Mouse (Mus musculus): ENCODE measurements at regions not wholly inside any gene's neighbourhood (a gene's known extent, or its start where the extent isn't known, plus 50 kb on each side); places are given as distances from the start of the nearest gene placed in this dataset.

DNA sequence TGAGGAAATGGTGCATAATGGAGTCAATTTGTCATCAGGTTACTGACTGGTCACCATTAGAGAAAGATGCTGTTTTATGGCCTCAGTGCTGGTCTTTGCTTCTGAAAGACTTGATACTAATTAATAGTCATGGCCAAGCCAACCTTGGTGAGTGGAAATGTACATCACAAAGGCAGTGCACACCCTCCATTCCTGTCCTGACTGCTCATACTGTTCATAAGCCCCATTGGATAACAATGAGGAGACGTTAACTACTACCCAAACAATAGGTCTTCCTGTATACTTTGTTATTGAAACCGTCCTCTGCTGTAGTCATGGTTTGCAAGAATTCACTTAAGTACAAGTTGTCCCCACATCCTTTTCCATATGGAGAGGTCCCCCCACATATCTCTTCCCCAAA is 605.8 kb upstream of the Slc35b3 start:
- DNase-seq: no peak

DNA sequence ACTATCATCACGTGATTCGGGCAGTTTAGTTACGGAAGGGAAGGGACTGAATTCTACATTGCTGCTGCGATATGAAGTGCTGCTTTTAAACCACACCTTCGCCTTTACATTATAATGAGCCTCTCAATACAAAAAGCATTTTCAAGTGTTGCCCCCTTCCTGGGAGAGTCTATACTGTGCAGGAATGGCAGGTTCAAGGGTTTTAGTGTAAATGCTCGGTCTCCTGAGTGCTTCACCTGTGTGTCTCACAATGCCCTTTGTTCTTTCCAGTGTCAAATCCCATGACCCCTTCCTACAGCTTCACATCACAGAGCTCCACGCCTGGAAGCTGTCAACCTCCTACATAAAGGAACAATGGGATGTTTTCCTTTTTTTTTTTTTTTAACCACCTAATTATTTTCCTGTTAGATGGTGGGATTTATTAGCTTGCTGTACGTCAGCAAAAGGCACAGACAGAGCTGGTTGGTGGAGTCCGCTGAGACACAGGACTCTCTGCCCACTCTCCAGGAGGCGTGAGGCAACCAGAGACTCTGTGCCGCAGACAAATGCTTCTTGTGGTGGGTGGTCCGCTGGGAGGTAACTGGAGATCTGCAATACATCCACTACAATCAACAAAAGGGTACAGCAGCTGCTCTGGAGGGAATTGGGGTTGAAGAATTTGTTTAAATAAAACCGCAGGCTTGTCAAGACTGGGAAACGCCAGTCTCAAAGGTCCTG is 577.2 kb upstream of the Slc35b3 start:
- no peak for DNase-seq

DNA sequence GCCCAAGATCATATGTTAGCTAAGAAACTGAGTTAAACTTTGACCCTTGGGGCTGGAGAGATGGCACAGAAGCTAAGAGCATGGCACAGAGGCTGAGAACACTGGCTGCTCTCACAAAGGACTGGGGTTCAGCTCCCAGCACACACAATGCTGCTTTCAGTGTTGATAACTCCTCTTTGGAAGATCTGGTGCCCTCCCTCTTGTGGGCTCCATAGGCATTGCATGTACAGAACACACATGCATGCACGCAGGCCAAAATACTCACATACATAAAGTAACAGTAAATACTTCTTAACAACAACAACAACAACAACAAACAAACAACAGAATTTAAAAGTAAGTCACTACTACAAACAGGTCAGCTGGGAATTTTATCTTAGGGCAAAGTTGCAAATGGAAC is 565.8 kb upstream of the Slc35b3 start:
- peak; percentile 5 for DNase-seq

DNA sequence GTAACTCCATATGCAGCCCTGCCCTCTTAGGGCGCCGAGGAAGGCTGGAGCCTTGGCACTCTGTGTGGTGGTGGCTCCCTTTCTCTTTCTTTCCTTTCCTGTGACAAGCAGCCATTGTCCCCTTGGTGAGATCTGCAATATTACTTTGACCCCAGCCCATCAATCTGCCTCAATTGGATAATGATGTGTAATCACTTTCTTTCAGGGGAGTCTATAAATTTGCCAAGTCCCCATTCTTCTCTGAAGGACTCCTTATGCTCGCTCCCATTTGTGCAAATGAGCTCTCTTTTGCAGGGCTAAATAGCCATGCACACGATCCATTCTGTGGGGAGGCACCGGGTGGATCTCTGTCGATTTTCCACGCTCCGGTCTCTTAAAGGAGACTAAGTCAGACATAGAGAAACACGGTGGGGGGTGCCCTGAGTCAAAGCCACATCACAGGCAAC is 563.2 kb upstream of the Slc35b3 start:
- DNase-seq: no peak

DNA sequence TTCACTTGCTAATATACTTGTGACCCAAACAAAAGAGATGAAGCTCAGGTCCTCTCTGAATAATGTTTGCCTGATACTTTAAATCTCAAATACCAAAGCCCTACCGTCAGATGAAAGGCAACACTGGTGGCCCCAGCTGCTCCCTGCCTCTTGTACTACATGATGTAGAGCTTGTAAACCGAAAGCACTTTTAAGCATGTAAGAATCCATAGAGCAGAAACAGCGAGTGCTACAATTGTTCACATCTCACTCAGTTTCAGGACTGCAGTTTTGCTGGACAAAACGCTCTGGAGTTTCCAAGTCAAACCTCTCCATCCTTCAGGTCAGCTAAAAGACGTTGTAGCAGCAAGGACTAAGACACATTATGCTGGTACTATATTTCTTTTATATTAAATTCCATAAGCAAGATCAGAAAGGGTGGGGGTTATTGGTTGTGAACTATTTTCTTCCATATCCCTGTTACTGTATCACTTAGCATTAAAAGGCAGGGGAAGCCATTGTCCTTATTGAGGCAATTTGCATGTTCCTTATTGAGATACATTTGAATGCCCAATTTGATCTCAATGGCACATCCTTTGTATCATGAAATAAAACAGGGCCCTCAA is 562.7 kb upstream of the Slc35b3 start:
- no peak for DNase-seq

DNA sequence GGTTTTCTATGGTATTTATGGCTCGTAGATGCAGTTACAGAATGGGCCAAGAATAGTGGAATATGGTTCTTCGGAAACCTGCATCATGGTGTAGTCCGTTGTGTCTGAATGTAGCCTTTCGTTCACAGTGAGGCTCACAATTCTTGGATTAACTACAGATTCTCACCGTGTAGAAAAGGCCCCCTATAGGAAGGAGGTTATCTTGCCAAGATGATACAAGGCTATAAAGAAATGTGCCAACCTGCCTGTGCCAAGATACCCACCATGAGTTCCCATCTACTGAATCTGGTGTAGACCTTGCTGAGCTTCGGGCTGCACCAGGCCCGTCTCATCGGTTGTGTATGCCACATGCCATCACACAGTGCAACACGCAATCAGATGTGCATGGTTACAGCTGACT is 560.2 kb upstream of the Slc35b3 start:
- no peak for DNase-seq

DNA sequence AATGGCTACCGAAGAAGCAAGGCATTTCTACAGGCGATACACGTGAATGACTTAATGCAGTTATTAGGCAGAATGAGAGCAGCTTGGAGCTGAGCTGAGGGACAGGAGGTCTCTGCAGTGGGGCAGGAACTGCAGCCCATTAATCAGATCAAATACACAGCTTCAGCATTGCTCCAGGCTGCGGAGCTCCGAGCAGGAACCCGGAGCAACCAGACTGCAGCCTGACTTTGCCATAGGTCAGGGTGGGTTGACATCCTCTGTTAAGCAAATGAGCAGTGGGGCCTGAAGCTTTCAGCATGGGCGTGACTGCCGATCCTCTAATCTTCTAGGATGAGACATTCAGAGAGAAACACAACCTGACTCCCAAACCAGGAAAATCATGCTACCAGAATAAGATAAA is 555.4 kb upstream of the Slc35b3 start:
- no peak for DNase-seq

DNA sequence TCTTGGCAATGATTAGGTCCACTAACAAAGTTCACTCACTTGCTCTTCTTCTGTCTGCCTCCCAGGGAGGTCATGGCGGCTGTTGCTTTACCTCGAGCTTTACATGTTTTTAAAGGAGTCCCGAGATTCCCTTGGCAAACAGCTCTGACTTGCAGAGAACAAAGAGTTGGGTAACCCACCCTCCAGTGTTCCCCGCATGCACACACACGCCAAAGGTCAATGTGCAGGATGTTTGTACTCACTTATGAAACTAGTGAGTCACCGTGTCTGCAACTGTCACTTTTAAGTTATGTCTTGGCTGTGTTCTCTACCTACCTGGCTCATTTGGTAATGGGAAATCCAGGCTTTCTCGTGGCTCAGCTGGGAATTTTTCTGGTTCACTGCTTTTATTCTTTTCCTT is 529.1 kb upstream of the Slc35b3 start:
- no peak for DNase-seq

DNA sequence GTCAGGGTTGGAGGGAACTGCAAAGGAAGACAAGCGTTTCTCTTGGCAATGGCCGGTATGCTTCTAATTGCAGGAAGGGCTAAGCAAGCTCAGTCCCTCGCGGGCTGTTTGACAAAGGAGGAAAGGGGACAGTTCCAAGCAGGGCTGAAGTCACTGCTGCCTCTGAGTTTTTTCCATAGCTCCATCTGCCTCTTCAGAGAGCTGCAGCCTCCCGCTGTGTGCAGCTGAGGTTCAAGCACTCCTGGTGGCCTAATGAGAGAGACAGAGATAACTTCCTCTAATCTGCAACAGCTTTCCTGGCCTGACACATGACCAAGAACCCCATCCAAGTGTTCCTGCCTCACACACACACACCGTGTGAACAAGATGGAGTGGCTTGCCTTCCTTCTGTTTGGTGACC is 511.9 kb upstream of the Slc35b3 start:
- no peak for DNase-seq

DNA sequence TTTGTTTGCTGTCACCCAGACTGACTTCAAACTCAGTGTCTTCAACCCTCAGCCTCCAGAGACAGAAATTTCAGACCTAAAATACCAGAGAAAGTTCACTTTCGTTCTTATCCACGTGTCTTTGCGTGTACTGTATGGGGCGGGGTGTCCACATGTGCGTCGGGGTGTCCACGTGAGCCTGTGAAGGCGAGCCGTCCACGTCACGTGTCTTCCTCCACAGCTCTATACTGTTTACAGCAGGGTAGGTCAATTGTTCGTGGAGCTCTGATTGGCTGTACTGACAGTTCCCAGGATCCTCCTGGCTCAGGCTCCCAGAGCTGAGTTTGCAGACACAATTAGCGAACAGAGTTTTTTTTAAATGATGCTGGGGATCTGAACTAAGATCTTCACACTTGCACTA is 481.1 kb upstream of the Slc35b3 start:
- DNase-seq: no peak

DNA sequence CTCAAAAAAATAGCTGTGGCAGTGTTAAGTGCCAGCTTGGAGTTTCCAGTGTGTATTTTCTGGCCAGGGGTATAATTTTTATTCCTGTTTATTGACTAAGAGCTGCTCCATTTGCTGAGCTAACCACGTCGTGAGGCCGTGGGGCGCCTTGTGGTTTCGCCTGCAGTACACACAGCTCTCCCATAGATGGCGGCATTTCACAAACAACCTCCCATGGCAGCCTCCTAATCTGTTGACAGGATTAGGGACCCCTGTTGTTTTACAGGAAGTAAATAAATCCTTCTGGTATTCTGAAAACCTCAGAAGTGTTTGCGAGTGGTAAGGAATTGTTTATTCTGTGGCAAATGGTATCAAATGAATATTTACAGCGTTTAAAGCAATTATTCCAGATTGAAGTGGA is 480.2 kb upstream of the Slc35b3 start:
- peak; percentile 61 for DNase-seq

DNA sequence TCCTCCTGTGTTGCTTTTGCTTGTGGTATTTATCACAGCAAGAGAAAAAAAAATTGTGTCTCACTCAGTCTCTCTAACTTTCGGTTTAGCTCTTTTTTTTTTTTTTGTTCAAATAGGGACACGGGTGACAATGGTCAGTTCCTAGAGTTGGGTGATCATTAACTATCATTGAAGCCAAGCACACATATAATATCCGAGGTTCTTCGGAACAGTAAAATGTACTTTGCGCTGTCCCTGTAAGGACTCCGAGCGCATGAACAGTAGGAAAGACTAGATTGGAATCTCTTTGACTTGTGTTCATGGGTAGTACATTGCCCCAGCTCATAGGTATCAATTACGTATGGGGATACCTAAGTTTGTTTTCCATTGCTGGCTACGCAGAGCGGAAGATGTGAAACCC is 479.7 kb upstream of the Slc35b3 start:
- DNase-seq: peak; percentile 20

DNA sequence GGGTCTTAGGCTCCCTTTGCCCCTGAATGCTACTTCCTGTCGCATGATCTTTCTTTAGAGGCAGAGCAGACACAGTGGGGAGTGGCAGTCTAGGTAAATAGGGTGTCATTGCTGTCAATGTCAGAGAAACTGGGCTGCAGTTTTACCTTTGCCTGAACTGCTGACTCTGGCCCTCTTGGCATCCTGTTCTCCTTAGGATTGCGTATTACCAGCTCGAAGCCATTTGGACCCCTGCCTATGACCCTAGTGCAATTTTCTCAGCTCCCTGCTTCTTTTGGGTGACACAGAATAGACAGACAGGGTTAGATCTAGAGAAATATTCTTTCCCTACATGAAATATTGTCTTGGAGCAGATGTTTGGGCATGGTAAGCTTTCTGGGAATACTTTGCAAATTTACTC is 467.3 kb upstream of the Slc35b3 start:
- no peak for DNase-seq

DNA sequence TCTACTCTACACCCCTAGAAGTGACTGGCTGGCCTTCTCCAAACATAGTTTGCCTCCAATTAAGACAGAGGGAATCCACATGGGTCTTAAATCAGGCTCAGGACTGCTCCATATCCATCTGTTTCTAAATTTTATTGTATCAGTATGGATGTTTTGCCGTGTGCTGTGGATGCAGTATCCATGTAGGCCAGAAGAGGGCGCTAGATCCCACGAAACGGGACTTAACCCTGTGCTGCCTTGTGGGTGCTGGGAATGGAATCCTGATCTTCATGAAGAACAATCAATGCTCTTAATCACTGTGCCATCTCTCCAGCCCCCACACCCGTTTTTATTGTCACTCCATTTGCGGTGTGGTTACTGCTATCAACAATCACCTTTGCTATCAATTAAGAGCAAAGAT is 465.3 kb upstream of the Slc35b3 start:
- DNase-seq: no peak

DNA sequence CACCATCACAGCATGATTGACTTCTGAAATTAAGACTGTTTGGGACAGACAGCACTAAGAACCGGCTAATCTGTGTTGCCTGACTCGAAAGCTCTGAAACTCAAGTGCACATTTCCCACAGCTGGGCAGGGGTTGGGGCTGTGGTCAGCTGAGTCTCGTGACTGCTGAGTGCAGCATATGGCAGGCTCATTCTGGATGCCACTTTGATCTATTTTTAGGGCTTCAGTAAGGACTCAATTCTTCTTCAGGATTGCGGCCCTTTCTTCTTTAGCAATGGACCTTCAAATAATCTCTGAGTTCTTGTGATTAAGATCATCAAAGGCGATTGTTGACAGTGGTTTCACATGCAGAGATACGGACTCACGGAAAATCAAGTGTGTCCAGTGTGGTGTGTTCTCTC is 457.5 kb upstream of the Slc35b3 start:
- no peak for DNase-seq

DNA sequence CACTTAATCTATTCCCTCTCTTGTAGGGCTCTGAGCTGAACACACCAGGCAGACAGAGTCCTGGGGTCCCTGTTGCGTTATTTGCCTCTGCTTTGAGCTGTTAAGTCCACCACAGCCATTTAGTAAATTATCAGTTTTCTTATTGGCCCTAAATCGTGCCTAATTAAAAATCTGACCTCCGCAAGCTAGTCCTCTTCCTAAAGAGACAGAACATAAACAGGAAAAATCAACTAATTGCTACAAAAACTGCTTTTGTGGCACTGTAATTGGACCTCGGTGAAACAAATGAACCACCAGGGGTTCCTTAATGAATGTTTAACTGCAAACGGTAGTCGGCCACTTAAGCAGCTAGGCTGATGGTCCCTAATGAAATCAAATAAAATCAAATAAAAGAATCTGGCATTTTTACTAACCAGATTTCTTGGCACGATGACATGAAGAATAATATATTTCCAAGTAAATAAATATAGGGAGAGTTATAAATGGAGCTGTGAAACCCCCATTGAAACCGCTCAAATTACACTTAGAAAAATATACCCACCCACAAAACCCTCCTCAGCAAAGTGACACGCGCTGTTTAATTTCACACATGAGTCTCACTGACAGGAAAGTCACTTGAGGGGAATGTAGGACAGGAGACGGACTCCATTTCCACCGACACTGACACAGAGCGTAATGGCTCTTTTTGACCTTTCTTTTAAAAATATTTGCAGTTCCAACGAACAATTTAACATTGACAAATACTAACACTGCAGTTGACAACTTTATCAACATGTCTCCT is 451.0 kb upstream of the Slc35b3 start:
- DNase-seq: no peak

DNA sequence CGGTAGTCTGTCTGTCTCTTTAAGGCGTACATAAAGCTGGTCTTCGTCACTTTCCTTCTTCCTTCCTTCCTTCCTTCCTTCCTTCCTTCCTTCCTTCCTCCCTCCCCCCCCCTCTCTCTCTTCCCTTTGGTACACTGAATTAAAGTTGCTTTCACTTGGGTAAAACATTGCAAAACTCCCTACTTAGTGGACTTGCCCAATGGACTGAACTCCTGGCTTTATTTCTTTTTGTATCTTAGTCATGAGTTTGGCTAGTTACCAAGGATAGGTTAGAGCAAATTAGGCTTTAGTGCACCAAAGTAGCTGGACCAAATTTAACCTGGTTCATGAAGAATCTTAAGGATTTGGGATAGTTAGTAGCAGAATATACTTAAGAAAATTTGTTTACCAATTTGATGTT is 431.9 kb upstream of the Slc35b3 start:
- DNase-seq: peak; percentile 37

DNA sequence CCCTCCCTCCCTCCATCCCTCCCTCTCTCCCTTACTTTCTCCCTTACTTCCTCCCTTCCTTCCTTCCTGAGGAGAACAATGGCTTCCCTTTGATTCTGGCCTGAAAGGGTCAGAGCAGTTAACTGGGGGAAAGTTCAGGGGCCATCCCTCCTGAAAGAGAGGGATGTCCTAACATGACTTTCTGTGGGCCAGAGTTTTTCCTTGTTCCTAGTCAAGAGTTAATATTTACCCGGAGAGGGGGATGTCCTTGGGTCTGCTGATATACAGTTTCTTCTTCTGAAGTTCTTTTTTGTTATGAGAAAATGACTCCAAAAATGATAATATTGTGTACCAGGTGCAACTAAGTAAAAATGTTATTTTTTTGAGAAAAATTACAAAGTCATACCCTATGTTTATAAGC is 431.5 kb upstream of the Slc35b3 start:
- peak; percentile 49 for DNase-seq

DNA sequence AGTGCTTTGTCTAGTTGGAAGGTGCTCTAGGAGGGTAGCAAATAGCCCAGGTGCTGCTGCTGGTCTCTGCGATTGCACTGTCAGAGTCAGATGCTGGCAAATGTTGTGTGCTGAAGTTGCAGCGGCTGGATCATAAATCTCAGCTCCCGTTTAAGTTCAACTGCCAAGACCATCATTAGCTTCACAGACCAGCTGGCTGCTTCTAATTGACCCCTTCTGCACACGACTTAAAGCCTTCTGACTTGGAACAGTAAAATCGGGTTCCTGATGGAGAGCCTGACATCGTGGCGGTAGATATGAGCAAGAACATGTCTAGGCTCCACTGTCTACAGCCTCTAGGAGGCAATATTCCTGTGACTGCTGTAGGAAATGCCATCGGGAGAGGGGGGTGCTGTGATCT is 416.0 kb upstream of the Slc35b3 start:
- DNase-seq: no peak

DNA sequence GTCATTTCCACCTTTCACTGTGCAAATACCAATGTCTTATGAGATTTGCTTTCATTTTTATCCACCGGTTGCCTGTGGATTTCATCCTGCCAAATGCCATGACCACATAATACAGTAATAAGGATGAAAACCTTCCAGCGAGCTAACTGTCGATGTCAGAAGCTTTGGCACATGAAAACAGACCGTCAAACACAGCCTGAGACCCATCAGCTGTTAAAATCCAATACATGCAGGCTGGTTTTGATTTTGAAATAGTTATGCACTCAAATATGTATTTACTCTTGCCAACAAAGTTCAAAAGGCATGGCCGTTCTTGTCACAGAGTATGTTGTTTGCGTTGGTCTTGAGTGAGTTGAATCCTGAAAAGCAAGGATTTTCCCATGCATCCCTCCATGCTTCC is 415.6 kb upstream of the Slc35b3 start:
- DNase-seq: no peak

DNA sequence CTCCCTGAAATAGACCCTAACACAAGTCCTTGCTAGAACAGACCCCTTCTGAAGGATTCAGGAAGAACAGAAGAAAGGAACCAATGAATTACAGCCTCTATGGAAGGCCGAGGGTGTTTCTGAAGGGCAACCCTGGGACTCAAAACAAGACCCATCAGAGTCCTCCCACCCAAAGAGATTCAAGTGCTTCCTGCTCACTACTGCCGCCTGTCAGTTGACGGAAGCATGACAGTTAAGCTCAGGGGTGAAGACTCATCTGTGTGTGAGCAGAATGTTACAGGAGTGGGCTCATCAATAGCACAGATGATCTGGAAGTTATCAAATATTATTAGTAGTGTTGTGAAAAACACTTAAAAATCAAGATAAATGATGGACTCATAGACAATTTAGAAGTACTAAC is 411.9 kb upstream of the Slc35b3 start:
- DNase-seq: no peak

DNA sequence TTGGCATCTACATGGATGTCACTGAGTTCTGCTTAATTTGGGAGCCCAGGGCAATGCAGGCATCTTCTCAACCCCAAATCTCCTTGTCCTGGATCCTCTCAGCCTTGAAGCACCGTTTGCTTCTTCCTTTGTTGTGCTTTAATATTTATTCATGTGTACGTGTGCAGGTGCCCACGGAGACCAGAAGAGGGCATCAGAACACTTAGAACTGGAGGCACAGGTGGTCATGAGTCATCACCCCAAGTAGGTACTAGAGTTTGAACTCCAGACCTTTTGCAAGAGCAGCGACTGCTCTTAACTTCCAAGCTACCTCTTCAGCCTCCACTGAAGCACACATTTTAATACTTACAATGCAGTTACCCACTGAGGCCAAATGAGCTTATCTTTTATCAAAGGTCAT is 403.0 kb upstream of the Slc35b3 start:
- DNase-seq: peak; percentile 9

DNA sequence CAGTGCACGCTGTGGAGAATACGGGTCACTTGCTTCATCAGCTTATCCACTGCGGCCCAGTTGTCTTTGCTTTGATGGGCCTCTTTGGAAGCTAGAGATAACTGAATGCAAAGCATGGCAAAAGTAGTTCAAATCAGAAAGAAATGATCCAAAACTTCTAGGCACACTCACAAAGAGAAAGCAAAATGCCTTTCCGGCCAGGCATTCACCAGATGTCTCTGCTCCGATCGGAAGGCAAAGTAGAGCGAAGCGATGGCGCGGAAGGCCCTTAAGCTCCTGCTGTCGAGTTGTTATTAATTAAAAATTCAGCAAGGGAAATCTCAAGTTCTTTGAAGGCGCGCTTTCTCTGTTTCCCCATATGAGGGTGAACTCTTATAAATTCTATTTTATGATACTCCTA is 401.9 kb upstream of the Slc35b3 start:
- DNase-seq: no peak

DNA sequence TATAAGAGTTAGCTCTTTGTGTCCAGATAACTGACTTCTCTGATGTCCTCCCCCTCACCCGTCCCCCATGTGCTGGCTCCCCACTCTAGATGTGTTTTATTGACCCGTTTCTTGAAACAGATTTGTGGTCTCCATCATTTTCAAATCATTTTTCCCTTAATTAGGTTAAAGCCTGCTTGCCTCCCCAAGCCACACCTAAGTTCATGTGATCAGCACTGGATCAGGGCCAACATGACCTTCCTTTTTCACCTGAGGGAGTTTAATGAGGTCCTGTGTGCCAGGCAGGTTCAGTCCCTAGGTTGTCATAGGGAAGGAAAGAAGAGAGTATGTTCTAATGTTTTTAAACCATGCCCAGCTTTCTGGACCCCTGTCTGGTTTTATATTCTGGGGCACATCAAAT is 390.9 kb upstream of the Slc35b3 start:
- DNase-seq: no peak

Measured in kidney, adult 9 months (tissue).